Mouse (Mus musculus) heart, embryonic 15.5 days (tissue): ENCODE data around the gene Sntg2. TPM values are rescaled to one million over a fixed set of nuclear protein-coding genes. Genes with fewer than 3 reads are reported as not detected.
A peak's percentile ranks its signal among the peaks of the same experiment; 100 is the strongest.

Experiments
- ATAC-seq: fragments of 200-750 bp; cut with Nextera tagmentation; replicated peaks from 2 replicates; pipeline ENCODE4 v1.8.0; 2017; ENCODE audit warnings: low read depth, moderate TSS enrichment; ENCODE audit not compliant: insufficient number of reproducible peaks, insufficient read depth, low FRiP score
- H3K27ac ChIP-seq: fragments of 300-500 bp; sonication (generic); 2 replicates; pipeline ENCODE4 v1.5.1; 2015; ENCODE audit warnings: mild to moderate bottlenecking, inconsistent platforms
- H3K27me3 ChIP-seq: fragments of 300-500 bp; sonication (generic); 2 replicates; pipeline ENCODE4 v1.6.1; 2015; ENCODE audit warnings: inconsistent platforms
- H3K36me3 ChIP-seq: fragments of 300-500 bp; sonication (generic); 2 replicates; pipeline ENCODE4 v1.6.1; 2015; ENCODE audit warnings: mild to moderate bottlenecking, inconsistent platforms
- H3K4me1 ChIP-seq: fragments of 300-500 bp; sonication (generic); replicated peaks from 2 replicates; pipeline ENCODE4 v1.6.1; 2015; ENCODE audit warnings: inconsistent platforms
- H3K4me2 ChIP-seq: fragments of 300-500 bp; sonication (generic); 2 replicates; pipeline ENCODE4 v1.6.1; 2015; ENCODE audit warnings: inconsistent platforms, mild to moderate bottlenecking, moderate library complexity
- H3K4me3 ChIP-seq: fragments of 300-500 bp; sonication (generic); 2 replicates; pipeline ENCODE4 v1.5.1; 2015; ENCODE audit warnings: mild to moderate bottlenecking, inconsistent platforms
- H3K9ac ChIP-seq: fragments of 300-500 bp; sonication (generic); 2 replicates; pipeline ENCODE4 v1.6.1; 2015; ENCODE audit warnings: mild to moderate bottlenecking, inconsistent platforms
- H3K9me3 ChIP-seq: fragments of 300-500 bp; sonication (generic); replicated peaks from 2 replicates; pipeline ENCODE4 v1.6.1; 2016; ENCODE audit warnings: inconsistent platforms
- WGBS: fragments of 180-500 bp; shearing (Covaris S2); methylation state at CpG from one replicate; pipeline ENCODE4 v1.1.7; 2015; ENCODE audit warnings: mixed read lengths; 5-methylcytosine and 5-hydroxymethylcytosine counted together
- polyA plus RNA-seq: library from polyadenylated mRNA; unstranded; fragments of >200 nt; fragmentation: Nextera tagmentation; extraction: Ambion mirVana; gene quantifications from 2 replicates; pipeline ENCODE4 v1.2.1, GENCODE M21; 2015

Gene Sntg2
- polyA plus RNA-seq, 1 experiment from 2014 or later = 5.0 TPM

DNA sequence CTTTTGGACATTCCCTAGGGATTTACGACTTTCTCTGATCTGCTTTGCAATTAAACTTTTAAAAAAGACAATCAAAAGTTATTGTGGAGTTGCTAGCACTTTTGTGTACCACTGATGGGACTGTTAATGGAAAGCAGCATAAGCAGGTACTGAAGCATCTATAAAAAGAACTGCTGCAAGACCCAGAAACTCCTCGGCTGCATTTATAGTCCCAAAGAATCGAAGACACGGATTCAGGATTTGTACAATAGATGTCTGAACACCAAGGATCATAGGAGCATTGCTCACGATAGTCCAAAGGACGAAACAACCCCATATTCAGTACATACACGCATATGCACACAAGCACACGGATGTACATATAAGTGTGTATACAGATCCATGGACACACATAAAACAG, 213.4 kb downstream of the Sntg2 start:
- Histone ChIP-seq H3K4me2 (no peak overlapping the region), H3K27ac (peak overlapping the region; percentile 82), H3K9ac (no peak overlapping the region), H3K4me3 (no peak overlapping the region), H3K36me3 (no peaks in the 10 kb centered on the region), H3K9me3 (no peaks in the 10 kb centered on the region), H3K27me3 (no peaks in the 10 kb centered on the region), H3K4me1 (peaks cover 19% of the 10 kb centered on the region)
- ATAC-seq = no peak
- 71% methylated on average over 8 of the region's 8 CpGs for WGBS

GRCm38 (mm10) chr12:30154079-30154673, 219.0 kb downstream of the Sntg2 start:
- no peak for ATAC-seq

GRCm38 (mm10) chr12:30142085-30142484, 231.1 kb downstream of the Sntg2 start:
- Histone ChIP-seq H3K9ac (no peak overlapping the region), H3K4me3 (no peak overlapping the region), H3K4me1 (no peaks in the 10 kb centered on the region), H3K36me3 (no peaks in the 10 kb centered on the region), H3K9me3 (no peaks in the 10 kb centered on the region), H3K4me2 (no peak overlapping the region), H3K27me3 (0 out of 2 replicates have a peak, but pooled peaks cover 8% of the 10 kb centered on the region), H3K27ac (no peak overlapping the region)
- 57% methylated on average over 3 of the region's 3 CpGs for WGBS
- no peak for ATAC-seq

More at GRCm38 (mm10) chr12:30154079-30154673, 219.0 kb downstream of the Sntg2 start:
- WGBS = 51% methylated on average over 7 of the region's 7 CpGs
- no peaks in the 10 kb centered on the region for H3K27me3 ChIP-seq
- H3K9ac ChIP-seq = no peak overlapping the region
- H3K9me3 ChIP-seq = no peaks in the 10 kb centered on the region
- no peaks in the 10 kb centered on the region for H3K36me3 ChIP-seq
- no peak overlapping the region for H3K27ac ChIP-seq
- peaks cover 6% of the 10 kb centered on the region for H3K4me1 ChIP-seq
- H3K4me3 ChIP-seq = no peak overlapping the region
- H3K4me2 ChIP-seq = no peak overlapping the region

DNA sequence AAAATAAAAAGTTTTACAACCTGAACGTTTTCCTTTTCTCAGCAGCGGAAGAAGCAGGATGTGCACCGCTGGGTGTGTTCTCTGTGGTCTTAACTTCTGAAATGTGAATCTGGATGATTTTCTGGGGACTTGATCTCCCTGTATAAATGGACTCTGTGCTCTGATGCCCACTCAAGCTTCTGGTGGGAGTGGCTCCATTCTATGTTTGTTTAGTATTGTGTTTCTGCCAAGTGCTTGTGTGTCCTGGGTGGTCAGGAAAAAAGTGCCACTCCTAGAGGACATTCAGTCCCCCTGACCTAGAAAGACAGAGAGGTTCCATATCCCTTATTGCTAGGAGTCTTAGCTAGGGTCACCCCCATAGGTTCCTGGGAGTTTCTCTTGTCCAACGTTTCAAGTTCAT, 240.7 kb downstream of the Sntg2 start, which contains the start of gene Tpo:
Tpo (minus strand) TSS at position 101 of the 400 bp plus-strand sequence.
- no peak within 1 kb of the TSS for H3K27ac ChIP-seq
- no peak for ATAC-seq
- H3K9me3 ChIP-seq = no peaks in the 10 kb centered on the region
- H3K4me3 ChIP-seq = no peak within 1 kb of the TSS
- no peak within 1 kb of the TSS for H3K9ac ChIP-seq
- no peaks in the 10 kb centered on the region for H3K4me1 ChIP-seq
- no peaks in the 10 kb centered on the region for H3K36me3 ChIP-seq
- H3K4me2 ChIP-seq = no peak within 1 kb of the TSS
- H3K27me3 ChIP-seq = 0 out of 2 replicates have a peak, but pooled peaks cover 6% of the 10 kb centered on the region
- 83% methylated on average over 4 of the region's 4 CpGs for WGBS

DNA sequence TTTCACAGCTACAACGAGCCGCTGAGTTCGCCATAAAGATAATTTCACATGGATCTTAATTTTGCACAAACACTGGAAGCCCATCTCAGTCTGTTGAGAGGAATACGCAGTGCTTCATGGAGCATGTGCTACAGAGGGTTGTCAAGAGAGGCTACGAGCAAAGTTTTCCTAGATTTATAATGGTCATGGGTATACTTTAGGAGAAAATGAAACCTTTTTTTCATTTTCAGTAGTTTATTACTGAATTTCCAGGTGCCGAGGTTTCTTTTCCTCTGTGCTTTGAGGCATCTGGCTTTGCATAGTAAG, 243.8 kb downstream of the Sntg2 start:
- H3K4me1 ChIP-seq = no peaks in the 10 kb centered on the region
- 67% methylated on average over 6 of the region's 6 CpGs for WGBS
- no peak overlapping the region for H3K4me3 ChIP-seq
- H3K4me2 ChIP-seq = no peak overlapping the region
- H3K27ac ChIP-seq = no peak overlapping the region
- no peaks in the 10 kb centered on the region for H3K27me3 ChIP-seq
- H3K9me3 ChIP-seq = no peaks in the 10 kb centered on the region
- H3K9ac ChIP-seq = no peak overlapping the region
- no peak for ATAC-seq
- H3K36me3 ChIP-seq = no peaks in the 10 kb centered on the region

GRCm38 (mm10) chr12:30128561-30129410, 244.4 kb downstream of the Sntg2 start:
- Histone ChIP-seq H3K27ac (no peak overlapping the region), H3K9me3 (no peaks in the 10 kb centered on the region), H3K4me2 (no peak overlapping the region), H3K4me3 (no peak overlapping the region), H3K27me3 (no peaks in the 10 kb centered on the region), H3K4me1 (no peaks in the 10 kb centered on the region), H3K9ac (no peak overlapping the region), H3K36me3 (no peaks in the 10 kb centered on the region)
- no peak for ATAC-seq
- 52% methylated on average over 7 of the region's 7 CpGs for WGBS

Other genes with a start within 250 kb of the Sntg2 start
- gene Tpo, start 240.8 kb downstream of the Sntg2 start, polyA plus RNA-seq = 0.15 TPM in 1 of 2 replicates, not detected in the other
- 12.8 and 16.7 TPM in 2 replicates for gene Tmem18, start 211.1 kb upstream of the Sntg2 start, polyA plus RNA-seq